Mouse (Mus musculus): Measurements from ENCODE around the gene Cfd. TPM values are rescaled to one million over a fixed set of nuclear protein-coding genes. Genes with fewer than 3 reads are reported as not detected.

Gene Cfd
- total RNA-seq (2023), result not detected in 4 replicates

DNA sequence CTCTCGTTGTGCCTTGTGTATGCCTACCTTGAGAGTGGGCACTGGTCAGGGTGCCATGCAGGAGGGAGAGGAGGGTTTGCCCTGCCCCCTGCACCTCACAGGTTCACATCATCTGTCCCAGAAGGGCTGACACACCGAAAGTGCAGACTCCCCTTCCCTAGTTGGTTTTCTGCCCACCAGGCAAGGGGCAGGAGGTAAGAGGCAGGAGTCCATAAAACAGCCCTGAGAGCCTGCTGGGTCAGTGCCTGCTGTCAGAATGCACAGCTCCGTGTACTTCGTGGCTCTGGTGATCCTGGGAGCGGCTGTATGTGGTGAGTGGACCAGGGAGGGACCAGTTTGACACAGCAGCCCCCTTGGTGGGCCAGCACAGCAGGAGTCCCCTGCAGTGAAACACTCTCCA, at the start of gene Cfd:
TSS of gene Cfd (plus strand) at position 184 of the 400 bp plus-strand sequence.

DNA sequence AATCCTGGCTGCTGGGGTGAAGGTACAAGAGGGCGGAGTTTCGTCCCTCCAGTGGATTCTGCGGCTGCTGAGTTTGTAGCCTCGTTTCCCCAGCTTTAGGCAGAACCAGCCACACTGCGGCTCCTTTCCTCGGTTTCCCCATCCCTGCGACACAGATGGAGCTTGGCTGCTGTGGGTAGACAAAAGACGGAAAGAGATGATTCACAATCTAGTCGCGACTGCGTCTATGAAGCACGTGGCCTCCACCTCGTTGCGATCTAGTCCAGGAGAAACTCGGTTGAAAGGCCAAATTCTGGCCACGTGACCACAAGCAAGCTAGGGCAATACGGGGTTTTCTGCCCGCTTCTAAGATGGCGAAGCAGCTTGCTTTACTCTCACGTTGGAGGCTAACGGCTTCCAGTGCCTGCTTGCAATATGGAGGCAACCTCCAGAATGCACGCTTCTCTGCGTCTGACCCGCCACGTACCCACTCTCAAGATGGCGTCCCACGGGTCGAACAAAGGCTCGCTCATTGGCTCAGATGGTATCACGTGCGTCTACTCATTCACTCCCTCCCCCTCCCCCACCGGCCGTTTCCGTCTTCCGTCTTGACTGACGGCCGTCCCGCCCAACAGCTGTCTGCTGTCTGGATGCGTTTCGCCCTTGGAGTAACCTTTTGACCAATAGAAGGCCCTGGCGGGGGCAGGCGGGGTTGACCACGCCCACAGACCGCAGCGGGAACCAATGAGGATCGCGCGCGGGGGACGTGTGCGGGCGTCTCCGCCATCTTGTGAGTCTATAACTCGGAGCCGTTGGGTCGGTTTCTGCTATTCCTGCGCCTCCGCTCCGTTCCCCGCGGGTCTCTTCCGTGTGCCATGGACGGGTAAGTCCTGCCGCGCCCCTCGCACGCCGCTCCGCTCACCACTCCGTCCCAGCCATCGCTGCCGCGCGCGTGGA, 36.5 kb upstream of the Cfd start, which contains the start of gene Ptbp1:
TSS of gene Ptbp1 (plus strand) at position 568 of the 936 bp plus-strand sequence.

DNA sequence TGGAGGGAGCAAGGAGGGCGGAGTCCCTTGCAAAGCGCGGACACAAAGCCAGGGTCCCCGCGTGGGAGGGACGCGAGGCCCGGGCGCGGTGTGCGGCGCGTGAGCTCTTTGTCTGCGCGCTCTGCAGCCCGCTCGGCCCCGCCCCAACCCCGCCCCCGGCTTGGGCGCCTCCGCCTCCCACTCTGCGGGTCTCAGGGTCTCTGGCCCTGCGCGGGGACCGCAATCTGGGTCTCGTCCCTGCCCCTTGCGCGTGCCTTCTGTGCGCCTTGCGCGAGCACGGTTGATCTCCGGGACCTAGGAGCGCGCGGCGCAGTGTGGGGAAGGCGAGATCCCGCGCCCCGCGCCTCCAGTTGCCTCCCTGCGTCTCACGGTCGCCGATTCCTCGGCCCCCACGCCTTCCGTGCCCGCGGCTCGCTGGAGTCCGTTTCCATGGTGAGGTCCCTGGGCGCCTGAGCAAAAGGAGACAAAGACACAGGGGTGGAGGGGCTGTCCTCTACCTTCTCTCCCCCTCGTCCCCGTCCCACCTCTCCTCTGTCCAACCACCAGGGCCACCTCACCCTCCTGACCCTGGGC, 16.3 kb upstream of the Cfd start, which contains the start of the genes Prtn3 and Plppr3:
TSS of gene Prtn3 (plus strand) at position 187 of the 573 bp plus-strand sequence.
TSS of gene Plppr3 (minus strand) at position 345 of the 573 bp plus-strand sequence.

DNA sequence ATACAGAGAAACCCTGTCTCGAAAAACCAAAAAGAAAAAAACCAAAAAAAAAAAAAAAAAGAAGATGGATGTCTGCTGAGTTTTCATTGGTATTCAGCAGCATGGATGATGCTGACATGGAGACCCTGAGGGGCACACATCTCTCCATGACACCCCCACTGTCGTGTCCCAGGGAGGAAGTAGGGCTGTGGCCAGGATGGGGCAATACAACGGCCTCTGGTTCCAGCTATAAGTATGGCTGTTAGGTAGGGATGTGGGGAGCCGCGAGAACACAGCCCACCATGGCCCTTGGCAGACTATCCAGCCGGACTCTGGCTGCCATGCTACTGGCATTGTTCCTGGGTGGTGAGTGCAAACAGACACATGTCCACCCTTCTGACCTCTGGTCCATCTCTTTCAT, 4.6 kb upstream of the Cfd start, which contains the start of gene Elane:
TSS of gene Elane (plus strand) at position 194 of the 400 bp plus-strand sequence.

DNA sequence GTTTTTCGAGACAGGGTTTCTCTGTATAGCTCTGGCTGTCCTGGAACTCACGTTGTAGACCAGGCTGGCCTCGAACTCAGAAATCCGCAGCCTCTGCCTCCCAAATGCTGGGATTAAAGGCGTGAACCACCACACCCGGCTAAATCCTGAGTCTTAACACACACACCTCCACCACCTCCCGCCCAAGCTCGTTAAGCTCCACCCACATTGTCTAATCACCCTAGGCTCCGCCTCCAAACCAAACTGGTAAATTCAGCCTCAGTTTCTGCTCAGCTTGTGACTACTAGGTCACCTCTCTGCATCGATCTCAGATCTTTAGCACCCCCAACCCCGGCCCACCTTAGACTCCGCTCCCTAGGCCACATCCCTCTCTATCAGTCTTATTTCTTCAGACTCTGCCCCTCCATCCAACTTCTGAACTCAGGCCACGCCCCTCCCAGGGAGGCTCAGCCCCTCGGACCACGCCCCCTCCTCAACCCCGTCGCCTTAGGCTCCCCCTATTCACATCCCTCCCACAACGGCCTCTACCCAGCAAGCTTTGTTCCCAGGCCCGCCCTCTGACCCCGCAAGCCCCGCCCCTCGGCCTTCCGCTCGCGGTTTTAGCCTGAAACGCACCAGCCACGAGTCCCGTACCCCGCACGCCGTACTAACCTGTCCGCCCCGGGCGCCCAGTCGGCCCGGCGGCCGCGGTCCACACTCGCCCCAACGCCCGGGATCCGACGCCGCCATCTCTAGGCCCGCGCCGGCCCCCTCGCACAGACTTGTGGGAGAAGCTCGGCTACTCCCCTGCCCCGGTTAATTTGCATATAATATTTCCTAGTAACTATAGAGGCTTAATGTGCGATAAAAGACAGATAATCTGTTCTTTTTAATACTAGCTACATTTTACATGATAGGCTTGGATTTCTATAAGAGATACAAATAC, 17.8 kb downstream of the Cfd start, which contains the start of gene Med16:
TSS of gene Med16 (minus strand) at position 757 of the 925 bp plus-strand sequence.

DNA sequence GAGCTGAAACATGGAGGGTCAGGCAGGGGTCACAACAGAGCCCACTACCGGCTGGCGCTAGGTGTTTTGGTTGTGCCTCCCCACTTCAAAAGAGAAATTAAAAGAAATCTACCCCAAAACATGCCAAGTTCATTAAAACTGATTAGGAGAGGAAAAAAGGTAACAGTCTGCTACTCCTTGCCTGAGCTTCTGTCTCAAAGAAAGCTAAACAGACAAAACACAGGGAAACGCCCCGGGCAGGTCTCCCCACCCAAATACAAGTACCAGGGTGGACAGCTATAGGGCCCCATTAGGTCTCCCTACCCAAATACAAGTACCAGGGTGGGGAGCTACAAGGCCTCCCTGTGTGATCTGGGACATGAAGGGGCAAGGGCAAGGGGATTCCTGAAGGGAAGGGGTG, 19.9 kb downstream of the Cfd start, which contains the start of gene Gm26602:
TSS of gene Gm26602 (plus strand) at position 301 of the 400 bp plus-strand sequence.

DNA sequence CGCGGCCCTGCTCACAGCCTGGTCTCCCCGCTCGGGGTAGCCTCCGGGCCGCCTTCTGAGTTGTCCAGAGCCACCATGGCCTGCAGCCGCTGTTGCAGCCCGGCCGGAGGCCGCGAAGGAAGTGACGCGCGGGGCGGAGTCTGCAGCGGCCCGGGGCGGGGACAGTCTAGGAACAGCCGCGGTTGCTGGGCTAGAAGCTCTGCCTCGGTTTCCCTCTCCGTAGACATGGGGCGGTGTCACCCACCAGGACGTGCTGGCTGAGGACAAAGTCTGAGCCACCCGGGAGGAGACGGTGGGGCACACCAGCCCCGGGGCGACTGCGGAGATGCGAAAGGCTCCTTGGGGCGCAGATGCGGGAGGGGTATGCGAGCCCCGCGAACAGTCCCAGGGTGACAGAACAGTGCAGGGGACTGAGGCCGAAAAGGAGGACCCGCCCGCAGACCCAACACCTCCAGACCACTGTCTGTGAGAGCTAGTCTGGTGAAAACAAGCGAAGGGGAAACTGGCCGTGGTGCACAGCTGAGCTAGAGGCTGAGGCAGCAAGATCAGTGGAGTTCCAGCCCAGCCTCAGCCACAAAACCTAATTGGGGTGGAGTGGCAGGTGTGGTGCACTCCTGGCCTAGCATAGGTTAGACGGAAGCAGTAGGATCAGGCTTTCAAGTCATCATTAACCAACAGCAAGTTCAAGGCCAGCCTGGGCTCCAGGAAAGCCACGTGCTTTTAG, 26.3 kb downstream of the Cfd start, which contains the start of gene Kiss1r:
TSS of gene Kiss1r (plus strand) at position 164 of the 724 bp plus-strand sequence.

DNA sequence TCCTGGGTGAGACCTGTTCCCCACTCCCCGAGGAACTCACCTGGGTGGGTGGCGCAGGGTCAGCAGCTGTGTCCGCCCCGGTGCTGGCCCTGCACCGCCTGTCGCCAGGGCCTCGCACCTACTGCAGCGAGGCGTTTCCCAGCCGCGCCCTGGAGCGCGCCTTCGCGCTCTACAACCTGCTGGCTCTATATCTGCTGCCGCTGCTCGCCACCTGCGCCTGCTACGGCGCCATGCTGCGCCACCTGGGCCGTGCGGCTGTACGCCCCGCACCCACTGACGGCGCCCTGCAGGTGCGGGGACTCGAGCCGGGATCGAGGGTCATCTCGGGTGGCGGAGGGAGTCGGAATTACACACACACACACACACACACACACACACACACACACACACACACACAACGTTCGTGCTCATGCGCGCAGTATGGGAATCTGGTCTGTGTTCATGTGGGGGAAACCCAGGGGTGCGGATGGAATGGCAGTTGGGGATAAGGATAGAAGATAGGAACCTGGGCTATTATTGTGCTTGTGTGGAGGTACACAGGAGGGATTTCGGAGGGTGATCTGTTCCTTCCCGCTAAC, 30.4 kb downstream of the Cfd start, which contains the start of gene R3hdm4:
TSS of gene R3hdm4 (minus strand) at position 251 of the 578 bp plus-strand sequence.

DNA sequence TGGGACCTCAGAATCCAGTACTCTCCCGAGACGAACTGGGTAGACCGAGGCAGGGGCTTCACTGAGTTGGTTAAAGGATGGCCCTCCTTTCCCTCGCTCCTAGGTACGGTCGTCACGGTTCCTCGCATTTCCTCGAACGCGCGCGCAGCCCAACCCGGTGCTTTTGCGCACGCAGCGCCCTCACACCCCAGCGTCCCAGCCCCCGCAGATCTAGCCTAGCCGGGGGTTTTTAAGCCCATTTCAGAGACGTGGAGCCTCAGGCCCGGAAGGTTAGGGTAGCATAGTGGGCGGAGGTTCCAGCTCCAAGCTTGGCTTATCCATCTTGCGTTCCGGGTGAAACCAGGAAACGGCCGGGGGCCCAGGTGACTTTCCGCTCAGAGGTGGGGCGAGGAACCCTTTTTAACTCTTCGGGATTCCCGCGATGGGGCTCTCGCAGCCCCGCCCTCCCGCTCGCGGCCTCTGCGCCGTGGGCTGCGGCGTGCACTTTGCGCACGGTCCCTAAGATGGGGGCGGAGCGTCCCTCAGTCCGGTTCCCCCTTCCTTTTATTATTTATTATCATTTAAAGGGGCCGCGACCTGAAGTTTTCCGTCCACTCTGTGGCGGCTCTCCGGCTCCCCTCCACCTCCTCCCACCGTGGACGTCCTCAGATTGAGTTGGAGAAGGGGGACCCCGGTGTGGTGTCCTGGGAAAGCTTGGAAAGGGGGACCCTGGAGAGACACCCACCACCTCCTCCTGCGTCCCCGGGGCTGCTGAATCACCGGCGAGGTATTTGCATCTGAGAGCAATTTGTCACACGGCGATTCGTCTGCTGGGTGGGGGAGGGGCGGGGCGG, 36.1 kb downstream of the Cfd start, which contains the start of gene Arid3a:
TSS of gene Arid3a (plus strand) at position 553 of the 833 bp plus-strand sequence.

Other genes with a start within 250 kb of the Cfd start
- not detected in 4 replicates for gene Odf3l2, start 245.1 kb upstream of the Cfd start, total RNA-seq (2023)
- gene Madcam1, start 226.3 kb upstream of the Cfd start, total RNA-seq (2023), result not detected in 4 replicates
- gene Tpgs1, start 221.5 kb upstream of the Cfd start, total RNA-seq (2023), result 16.5 to 17.6 TPM (median 17.2 TPM) in 4 replicates
- 64.3 to 70.9 TPM (median 67.1 TPM) in 4 replicates for gene Cdc34, start 208.7 kb upstream of the Cfd start, total RNA-seq (2023)
- 2.2 to 3.3 TPM (median 2.8 TPM) in 4 replicates for gene Gzmm, start 201.8 kb upstream of the Cfd start, total RNA-seq (2023)
- gene Bsg, start 186.4 kb upstream of the Cfd start, total RNA-seq (2023), result 93.0 to 101 TPM (median 96.4 TPM) in 4 replicates
- gene Hcn2, start 174.2 kb upstream of the Cfd start, total RNA-seq (2023), result not detected in 4 replicates
- gene Polrmt, start 144.3 kb upstream of the Cfd start, total RNA-seq (2023), result 61.1 to 82.7 TPM (median 70.9 TPM) in 4 replicates
- not detected in 4 replicates for gene Fgf22, start 135.8 kb upstream of the Cfd start, total RNA-seq (2023)
- gene Rnf126, start 123.9 kb upstream of the Cfd start, total RNA-seq (2023), result 47.4 to 62.4 TPM (median 56.4 TPM) in 4 replicates
- gene Fstl3, start 113.6 kb upstream of the Cfd start, total RNA-seq (2023), result 1.5 to 3.1 TPM (median 1.8 TPM) in 4 replicates
- gene Prss57, start 99.9 kb upstream of the Cfd start, total RNA-seq (2023), result not detected in 4 replicates
- 6.0 to 6.7 TPM (median 6.3 TPM) in 4 replicates for gene Palm, start 97.3 kb upstream of the Cfd start, total RNA-seq (2023)
- not detected in 4 replicates for gene Misp, start 69.9 kb upstream of the Cfd start, total RNA-seq (2023)
- gene Ptbp1, start 36.4 kb upstream of the Cfd start, total RNA-seq (2023), result 435 to 450 TPM (median 444 TPM) in 4 replicates
- 0.75 TPM in 1 of 4 replicates, not detected in the others for gene Prtn3, start 16.4 kb upstream of the Cfd start, total RNA-seq (2023)
- gene Plppr3, start 16.2 kb upstream of the Cfd start, total RNA-seq (2023), result 0.56 to 1.1 TPM (median 1.1 TPM) in 4 replicates
- gene Elane, start 4.6 kb upstream of the Cfd start, total RNA-seq (2023), result not detected in 4 replicates
- gene Med16, start 18.1 kb downstream of the Cfd start, total RNA-seq (2023), result 78.8 to 89.5 TPM (median 83.7 TPM) in 4 replicates
- not detected in 4 replicates for gene Gm26602, start 20.0 kb downstream of the Cfd start, total RNA-seq (2023)
- 0.39 to 0.63 TPM (median 0.47 TPM) in 4 replicates for gene Kiss1r, start 26.1 kb downstream of the Cfd start, total RNA-seq (2023)
- 94.1 to 105 TPM (median 98.7 TPM) in 4 replicates for gene R3hdm4, start 30.4 kb downstream of the Cfd start, total RNA-seq (2023)
- gene Arid3a, start 36.2 kb downstream of the Cfd start, total RNA-seq (2023), result 32.5 to 39.9 TPM (median 35.7 TPM) in 4 replicates
- gene Wdr18, start 69.3 kb downstream of the Cfd start, total RNA-seq (2023), result 46.0 to 52.3 TPM (median 48.3 TPM) in 4 replicates
- not detected in 4 replicates for gene Grin3b, start 79.9 kb downstream of the Cfd start, total RNA-seq (2023)
- gene Tmem259, start 93.5 kb downstream of the Cfd start, total RNA-seq (2023), result 163 to 175 TPM (median 163 TPM) in 4 replicates
- 329 to 335 TPM (median 331 TPM) in 4 replicates for gene Cnn2, start 97.7 kb downstream of the Cfd start, total RNA-seq (2023)
- gene Abca7, start 105.6 kb downstream of the Cfd start, total RNA-seq (2023), result 51.7 to 55.6 TPM (median 53.3 TPM) in 4 replicates
- 482 to 540 TPM (median 503 TPM) in 4 replicates for gene Arhgap45, start 125.8 kb downstream of the Cfd start, total RNA-seq (2023)
- 82.2 to 90.7 TPM (median 85.7 TPM) in 4 replicates for gene Polr2e, start 148.9 kb downstream of the Cfd start, total RNA-seq (2023)
- 108 to 159 TPM (median 123 TPM) in 4 replicates for gene Gpx4, start 156.3 kb downstream of the Cfd start, total RNA-seq (2023)
- gene Sbno2, start 214.7 kb downstream of the Cfd start, total RNA-seq (2023), result 116 to 127 TPM (median 121 TPM) in 4 replicates
- gene Stk11, start 224.9 kb downstream of the Cfd start, total RNA-seq (2023), result 170 to 186 TPM (median 178 TPM) in 4 replicates
- gene Atp5d, start 247.8 kb downstream of the Cfd start, total RNA-seq (2023), result 168 to 193 TPM (median 182 TPM) in 4 replicates
- gene Cbarp, start 250.0 kb downstream of the Cfd start, total RNA-seq (2023), result 7.3 to 8.8 TPM (median 7.8 TPM) in 4 replicates

All from B cell, adult 62 days (primary cell).